Mouse (Mus musculus): ENCODE data around the gene Gemin5.

GRCm38 (mm10) chr11:58134869-58135268, 33.5 kb downstream of the Gemin5 start:
- TF ChIP-seq POLR2A (IDR thresholded peaks at IDR 0.05; ENCODE audit: insufficient read depth, low read depth, low read length) (no peak), CTCF (IDR thresholded peaks at IDR 0.05) (no peak)
